8 mouse cellular contexts compared by ENCODE assay signal in genomic region chr4:59805181-59805967, GRCm38 (mm10). TPM values are rescaled to one million over a fixed set of nuclear protein-coding genes. Genes with fewer than 3 reads are reported as not detected.
DNase-seq lines count a peak whose midpoint lies in the region; ATAC-seq lines count a peak whose summit lies in the region.

Snx30 (plus strand) TSS chr4:59805840.

- DNase-seq in adrenal gland, adult 2 months, result peak; percentile 95
- peak; percentile 92 for DNase-seq in embryo, embryonic 10.5 days (ENCODE audit: low spot score)
- peak; percentile 90 for DNase-seq in gastrocnemius, postnatal 14 days
- peak; percentile 91 for DNase-seq in left cerebral cortex, postnatal 25 days (ENCODE audit: low spot score in 2 of 2)
- DNase-seq in mesoderm, embryonic 11.5 days (ENCODE audit: low read depth, low spot score), result peak; percentile 92
- DNase-seq in right cerebral cortex, postnatal 25 days, result peak; percentile 91
- peak; percentile 85 to 86 for DNase-seq in urinary bladder, postnatal 4 days (ENCODE audit: low spot score in 2 of 2)

- peak; percentile 67 for ATAC-seq in inflammation-experienced regulatory T-cells, adult 6 months

- intact Hi-C loops in gastrocnemius, postnatal 14 days (cut with DNase I; ENCODE audit: low total_unique reads), result no loop called here
- intact Hi-C loops in left cerebral cortex, postnatal 25 days (cut with DNase I), result loop anchor here (5.0 kb wide), 1 partner anchor 47 kb away; no protein-coding TSS in a partner anchor

RNA-seq across cellular contexts. Expression of gene Snx30, which starts in this region (rescaled TPM):
- 1 to 10 TPM; 5.3 to 6.6 TPM for total RNA-seq in adrenal gland, adult 2 months (2021)
- polyA plus RNA-seq in adrenal gland, adult 2 months (2012; rRNA removed), result 0.90 and 2.4 TPM in 2 replicates
- total RNA-seq in gastrocnemius, postnatal 14 days (2021), result 1 to 10 TPM; 4.0 to 4.4 TPM
- polyA plus RNA-seq in inflammation-experienced regulatory T-cells, adult 6 months (2017; shearing (Covaris generic)), result 1 to 10 TPM; 2.6 to 3.6 (median 2.8) TPM
- 10 to 100 TPM; 35.8 to 37.8 TPM for total RNA-seq in left cerebral cortex, postnatal 25 days (2021)

Comparison
In these comparisons a context has a peak if more than half of its experiments do, and no peak if none do; other contexts are left out.
1. Peak in every context shown above with its lines: DNase-seq and ATAC-seq.
2. RNA of gene Snx30 (total RNA-seq): 35.8 to 37.8 TPM in left cerebral cortex, postnatal 25 days; 5.3 to 6.6 TPM in adrenal gland, adult 2 months and 4.0 to 4.4 TPM in gastrocnemius, postnatal 14 days; every median in the first group is over 4 times any median in the second.